Mouse (Mus musculus): ENCODE measurements at regions not wholly inside any gene's neighbourhood (a gene's known extent, or its start where the extent isn't known, plus 50 kb on each side); places are given as distances from the start of the nearest gene placed in this dataset.

- H3K36me3 ChIP-seq (ENCODE audit: control insufficient read depth, insufficient read depth, low read length), result no peaks in the 10 kb centered on the region
- H3K4me3 ChIP-seq (ENCODE audit: control insufficient read depth, low read depth, low read length), result no peak overlapping the region
- no peaks in the 10 kb centered on the region for H3K27me3 ChIP-seq (ENCODE audit: control insufficient read depth, insufficient read depth, low read length)
- H3K27ac ChIP-seq (ENCODE audit: control insufficient read depth, insufficient read depth, low read depth, low read length), result no peak overlapping the region
- no peak for TF ChIP-seq CTCF (IDR thresholded peaks at IDR 0.05; ENCODE audit: control insufficient read depth, insufficient read depth, insufficient replicate concordance, low read depth, low read length)
- TF ChIP-seq POLR2A (IDR thresholded peaks at IDR 0.05; ENCODE audit: control insufficient read depth, low read depth, low read length), result no peak
- H3K4me1 ChIP-seq (ENCODE audit: control insufficient read depth, insufficient read depth, low read length), result no peaks in the 10 kb centered on the region
Measured at GRCm38 (mm10) chr6:51057229-51057628, 375.2 kb upstream of the Nfe2l3 start.

GRCm38 (mm10) chr6:51059923-51060847, 372.3 kb upstream of the Nfe2l3 start:
- Histone ChIP-seq H3K27me3 (ENCODE audit: control insufficient read depth, insufficient read depth, low read length) (no peaks in the 10 kb centered on the region), H3K4me3 (ENCODE audit: control insufficient read depth, low read depth, low read length) (no peak overlapping the region), H3K4me1 (ENCODE audit: control insufficient read depth, insufficient read depth, low read length) (no peaks in the 10 kb centered on the region), H3K27ac (ENCODE audit: control insufficient read depth, insufficient read depth, low read depth, low read length) (no peak overlapping the region), H3K36me3 (ENCODE audit: control insufficient read depth, insufficient read depth, low read length) (no peaks in the 10 kb centered on the region)
- no peak for TF ChIP-seq POLR2A (IDR thresholded peaks at IDR 0.05; ENCODE audit: control insufficient read depth, low read depth, low read length)
- no peak for TF ChIP-seq CTCF (IDR thresholded peaks at IDR 0.05; ENCODE audit: control insufficient read depth, insufficient read depth, insufficient replicate concordance, low read depth, low read length)

- no peaks in the 10 kb centered on the region for H3K36me3 ChIP-seq (ENCODE audit: control insufficient read depth, insufficient read depth, low read length)
- H3K27ac ChIP-seq (ENCODE audit: control insufficient read depth, insufficient read depth, low read depth, low read length), result no peak overlapping the region
- TF ChIP-seq CTCF (IDR thresholded peaks at IDR 0.05; ENCODE audit: control insufficient read depth, insufficient read depth, insufficient replicate concordance, low read depth, low read length) (no peak), POLR2A (IDR thresholded peaks at IDR 0.05; ENCODE audit: control insufficient read depth, low read depth, low read length) (no peak)
- no peaks in the 10 kb centered on the region for H3K4me1 ChIP-seq (ENCODE audit: control insufficient read depth, insufficient read depth, low read length)
- H3K27me3 ChIP-seq (ENCODE audit: control insufficient read depth, insufficient read depth, low read length), result no peaks in the 10 kb centered on the region
- H3K4me3 ChIP-seq (ENCODE audit: control insufficient read depth, low read depth, low read length), result no peak overlapping the region
Measured at GRCm38 (mm10) chr6:51060848-51061535, 371.5 kb upstream of the Nfe2l3 start.

GRCm38 (mm10) chr6:51065156-51065555, 367.3 kb upstream of the Nfe2l3 start:
- no peaks in the 10 kb centered on the region for H3K36me3 ChIP-seq (ENCODE audit: control insufficient read depth, insufficient read depth, low read length)
- H3K4me3 ChIP-seq (ENCODE audit: control insufficient read depth, low read depth, low read length), result no peak overlapping the region
- no peaks in the 10 kb centered on the region for H3K27me3 ChIP-seq (ENCODE audit: control insufficient read depth, insufficient read depth, low read length)
- no peak overlapping the region for H3K27ac ChIP-seq (ENCODE audit: control insufficient read depth, insufficient read depth, low read depth, low read length)
- H3K4me1 ChIP-seq (ENCODE audit: control insufficient read depth, insufficient read depth, low read length), result no peaks in the 10 kb centered on the region
- TF ChIP-seq CTCF (IDR thresholded peaks at IDR 0.05; ENCODE audit: control insufficient read depth, insufficient read depth, insufficient replicate concordance, low read depth, low read length), result no peak

GRCm38 (mm10) chr6:51067332-51067731, 365.1 kb upstream of the Nfe2l3 start:
- no peak for TF ChIP-seq CTCF (IDR thresholded peaks at IDR 0.05; ENCODE audit: control insufficient read depth, insufficient read depth, insufficient replicate concordance, low read depth, low read length)
- TF ChIP-seq POLR2A (IDR thresholded peaks at IDR 0.05; ENCODE audit: control insufficient read depth, low read depth, low read length), result no peak
- H3K4me3 ChIP-seq (ENCODE audit: control insufficient read depth, low read depth, low read length), result no peak overlapping the region
- no peaks in the 10 kb centered on the region for H3K36me3 ChIP-seq (ENCODE audit: control insufficient read depth, insufficient read depth, low read length)
- H3K4me1 ChIP-seq (ENCODE audit: control insufficient read depth, insufficient read depth, low read length), result no peaks in the 10 kb centered on the region
- no peak overlapping the region for H3K27ac ChIP-seq (ENCODE audit: control insufficient read depth, insufficient read depth, low read depth, low read length)
- no peaks in the 10 kb centered on the region for H3K27me3 ChIP-seq (ENCODE audit: control insufficient read depth, insufficient read depth, low read length)

- H3K27me3 ChIP-seq (ENCODE audit: control insufficient read depth, insufficient read depth, low read length), result no peaks in the 10 kb centered on the region
- no peak overlapping the region for H3K27ac ChIP-seq (ENCODE audit: control insufficient read depth, insufficient read depth, low read depth, low read length)
- no peak for TF ChIP-seq CTCF (IDR thresholded peaks at IDR 0.05; ENCODE audit: control insufficient read depth, insufficient read depth, insufficient replicate concordance, low read depth, low read length)
- no peak for TF ChIP-seq POLR2A (IDR thresholded peaks at IDR 0.05; ENCODE audit: control insufficient read depth, low read depth, low read length)
- H3K36me3 ChIP-seq (ENCODE audit: control insufficient read depth, insufficient read depth, low read length), result no peaks in the 10 kb centered on the region
- H3K4me1 ChIP-seq (ENCODE audit: control insufficient read depth, insufficient read depth, low read length), result no peaks in the 10 kb centered on the region
- H3K4me3 ChIP-seq (ENCODE audit: control insufficient read depth, low read depth, low read length), result no peak overlapping the region
Measured at GRCm38 (mm10) chr6:51069945-51070344, 362.5 kb upstream of the Nfe2l3 start.

GRCm38 (mm10) chr6:51071243-51071642, 361.2 kb upstream of the Nfe2l3 start:
- no peaks in the 10 kb centered on the region for H3K36me3 ChIP-seq (ENCODE audit: control insufficient read depth, insufficient read depth, low read length)
- H3K4me3 ChIP-seq (ENCODE audit: control insufficient read depth, low read depth, low read length), result no peak overlapping the region
- no peaks in the 10 kb centered on the region for H3K27me3 ChIP-seq (ENCODE audit: control insufficient read depth, insufficient read depth, low read length)
- H3K4me1 ChIP-seq (ENCODE audit: control insufficient read depth, insufficient read depth, low read length), result no peaks in the 10 kb centered on the region
- no peak overlapping the region for H3K27ac ChIP-seq (ENCODE audit: control insufficient read depth, insufficient read depth, low read depth, low read length)
- no peak for TF ChIP-seq CTCF (IDR thresholded peaks at IDR 0.05; ENCODE audit: control insufficient read depth, insufficient read depth, insufficient replicate concordance, low read depth, low read length)
- TF ChIP-seq POLR2A (IDR thresholded peaks at IDR 0.05; ENCODE audit: control insufficient read depth, low read depth, low read length), result no peak
